Mouse (Mus musculus) left cerebral cortex, adult 11 months (tissue): ENCODE measurements around the gene Nubp1.

ENCODE experiments used
- DNase-seq: peaks from one replicate; pipeline ENCODE4 v3.0.0; 2022; ENCODE audit warnings: low spot score

The Nubp1 gene

GRCm38 (mm10) chr16:10468201-10468600, 56.5 kb downstream of the Nubp1 start:
- DNase-seq, result no peak

DNA sequence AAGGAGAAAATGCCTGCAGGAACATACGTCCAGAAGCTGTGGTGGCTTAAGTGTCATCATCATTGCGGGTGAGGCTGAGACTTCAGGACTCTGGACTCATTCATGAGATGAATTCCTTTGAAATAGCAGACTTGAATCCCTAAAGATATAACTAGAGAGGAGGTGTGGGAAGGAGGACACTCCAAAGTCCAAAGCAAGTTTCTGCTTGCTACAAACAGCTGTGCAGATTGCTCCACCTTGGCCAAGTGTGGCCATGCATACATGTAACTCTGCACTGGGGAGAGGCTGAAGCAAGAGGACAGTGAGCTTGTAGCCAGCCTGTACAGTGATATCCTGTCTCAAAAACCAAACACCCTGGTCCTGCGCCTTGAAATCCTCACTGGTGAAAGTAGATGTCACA, 60.2 kb downstream of the Nubp1 start:
- DNase-seq, result no peak
